Mouse (Mus musculus) spleen, adult 2 months (tissue): Measurements from ENCODE around the gene Cenph.

Source experiments
- CTCF ChIP-seq: fragments of 200-500 bp; IDR thresholded peaks from 2 replicates; pipeline ENCODE4 v1.5.1; 2011; ENCODE audit warnings: mild to moderate bottlenecking, inconsistent platforms; ENCODE audit not compliant: insufficient read depth, insufficient read length, insufficient replicate concordance; ENCODE audit errors: extremely low read depth
- POLR2A ChIP-seq: fragments of 200-500 bp; IDR thresholded peaks from 2 replicates; pipeline ENCODE4 v1.6.1; 2011; ENCODE audit warnings: low read depth, low read length, inconsistent platforms

GRCm38 (mm10) chr13:100775252-100776055, at the start of gene Cenph:
- TF ChIP-seq CTCF (no peak), POLR2A (no peak)
